Mouse (Mus musculus) adrenal gland, postnatal 36 days (tissue): ENCODE data around the gene Gm19965. TPM values are rescaled to one million over a fixed set of nuclear protein-coding genes. Genes with fewer than 3 reads are reported as not detected.

Experiments
- DNase-seq, 2 experiments: peaks; one replicate each; pipeline ENCODE4 v3.0.0; 2021; ENCODE audit warnings: mixed read lengths in 1 of 2
- long read RNA-seq, 2 experiments: library from polyadenylated mRNA; stranded (forward); transcript quantifications; one replicate each; pipeline ENCODE4 v2.0.0; 2021; ENCODE audit warnings: borderline sequencing depth in 2 of 2
- total RNA-seq, 2 experiments: library from RNA; stranded (reverse); gene quantifications; 2 replicates each; pipeline ENCODE4 v1.2.3; 2021

Gene Gm19965
- not detected for total RNA-seq
- long read RNA-seq, experiment 1: 0 reads
- long read RNA-seq, experiment 2: 0 reads

DNA sequence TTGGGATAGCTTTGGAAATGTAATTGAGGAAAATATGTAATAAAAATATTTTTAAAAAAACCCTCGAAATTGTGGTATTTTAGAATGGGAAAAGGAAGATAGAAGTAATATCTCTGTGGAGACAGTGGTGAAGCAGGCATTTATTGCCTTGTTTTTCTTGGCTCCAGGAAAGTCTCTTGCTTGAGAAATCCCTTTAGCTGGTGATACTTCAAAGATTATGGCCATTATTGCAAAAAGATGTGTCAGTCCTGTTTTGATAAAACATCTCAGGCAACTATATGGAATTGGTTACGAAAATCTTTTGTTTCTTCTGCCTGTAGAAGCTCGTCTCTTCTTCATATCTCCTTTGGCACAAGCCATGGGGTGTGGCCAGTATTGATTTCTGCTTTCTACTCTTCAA lies at the start of gene Gm19965:
Gene Gm19965, plus strand, starts transcription at position 301 of the 400 bp plus-strand sequence.
- no peak for DNase-seq

DNA sequence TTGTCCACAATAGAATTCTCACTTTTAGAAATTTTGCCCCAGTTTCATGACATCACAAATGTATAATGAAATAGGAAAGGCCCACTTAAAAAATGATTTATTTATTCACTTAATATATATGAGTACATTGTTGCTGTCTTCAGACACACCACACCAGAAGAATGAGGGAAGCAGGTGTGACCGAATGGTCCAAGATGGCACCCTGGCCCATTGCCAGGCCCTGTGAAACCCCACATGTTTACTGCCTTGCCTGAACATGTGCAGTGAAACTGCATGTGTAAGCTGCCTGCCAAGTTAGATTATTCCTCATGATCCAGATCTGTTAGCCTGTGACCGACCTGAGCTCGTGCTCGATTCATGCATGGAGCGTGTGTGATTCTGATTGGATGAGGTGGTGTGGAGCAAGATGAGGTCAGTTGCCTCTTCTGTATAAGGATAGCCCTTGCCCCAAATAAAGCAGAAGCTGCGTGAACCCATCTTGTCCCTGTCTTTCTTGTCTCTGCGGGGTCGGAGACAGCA lies 20.3 kb upstream of the Gm19965 start:
- no peak for DNase-seq
